In genomic region chr6:54763669-54764068, GRCm38 (mm10) we compare ENCODE assay signal across 27 mouse cellular contexts.
"Had no signal": no experiment of that assay in that cellular context is flagged by ENCODE, and none has a peak within 500 bp of the region (broad histone marks: within the 10 kb centered on the region; RNA-seq: fewer than 3 reads in every experiment).

No protein-coding gene starts in this region.

- H3K27me3 ChIP-seq: liver, embryonic 13.5 days; liver, embryonic 15.5 days had no signal

- ATAC-seq: hindbrain, embryonic 16.5 days; inflammation-experienced regulatory T-cells, adult 6 months had no signal

- H3K9me3 ChIP-seq: heart, embryonic 10.5 days; heart, embryonic 12.5 days; hindbrain, embryonic 10.5 days; hindbrain, embryonic 12.5 days; kidney, embryonic 15.5 days; limb, embryonic 10.5 days; limb, embryonic 12.5 days; liver, embryonic 13.5 days; liver, embryonic 15.5 days had no signal

- H3K27ac ChIP-seq: gastrocnemius, adult 2 months; heart, embryonic 10.5 days; hindbrain, embryonic 10.5 days; hindbrain, embryonic 12.5 days; hindbrain, embryonic 14.5 days; kidney, embryonic 15.5 days; kidney, postnatal 0 days; layer of hippocampus, adult 2 months; left cerebral cortex, adult 2 months; limb, embryonic 10.5 days; limb, embryonic 12.5 days; liver, embryonic 13.5 days; liver, embryonic 15.5 days had no signal

- H3K4me3 ChIP-seq: gastrocnemius, adult 2 months; heart, embryonic 10.5 days; heart, embryonic 12.5 days; hindbrain, embryonic 10.5 days; hindbrain, embryonic 12.5 days; kidney, embryonic 15.5 days; layer of hippocampus, adult 2 months; left cerebral cortex, adult 2 months; limb, embryonic 10.5 days; limb, embryonic 12.5 days; liver, embryonic 13.5 days; liver, embryonic 15.5 days had no signal

- H3K9ac ChIP-seq: heart, embryonic 12.5 days; hindbrain, embryonic 12.5 days; hindbrain, embryonic 14.5 days; kidney, embryonic 15.5 days; limb, embryonic 12.5 days; liver, embryonic 13.5 days; liver, embryonic 15.5 days had no signal

- H3K36me3 ChIP-seq: heart, embryonic 10.5 days; heart, embryonic 12.5 days; hindbrain, embryonic 10.5 days; hindbrain, embryonic 12.5 days; kidney, embryonic 15.5 days; limb, embryonic 10.5 days; limb, embryonic 12.5 days; liver, embryonic 13.5 days; liver, embryonic 15.5 days had no signal

- DNase-seq: gastrocnemius, adult 2 months; gastrocnemius, postnatal 10 days; gastrocnemius, postnatal 25 days; heart, adult 18-20 months; heart, postnatal 10 days; heart, postnatal 4 days; kidney, adult 11 months; kidney, adult 9 months; kidney, postnatal 14 days; kidney, postnatal 4 days; liver; liver, embryonic 13.5 days had no signal

- H3K4me2 ChIP-seq: heart, embryonic 12.5 days; hindbrain, embryonic 12.5 days; hindbrain, embryonic 14.5 days; kidney, embryonic 15.5 days; limb, embryonic 12.5 days; liver, embryonic 11.5 days; liver, embryonic 13.5 days; liver, embryonic 15.5 days had no signal
